Mouse (Mus musculus) spleen, adult 18-20 months (tissue): Measurements from ENCODE around the gene Lgi4.
A peak's percentile ranks its signal among the peaks of the same experiment; 100 is the strongest.

Experiments
- DNase-seq, 2 experiments: peaks; one replicate each; pipeline ENCODE4 v3.0.0; 2022; ENCODE audit warnings: mixed read lengths in 2 of 2

Gene Lgi4

DNA sequence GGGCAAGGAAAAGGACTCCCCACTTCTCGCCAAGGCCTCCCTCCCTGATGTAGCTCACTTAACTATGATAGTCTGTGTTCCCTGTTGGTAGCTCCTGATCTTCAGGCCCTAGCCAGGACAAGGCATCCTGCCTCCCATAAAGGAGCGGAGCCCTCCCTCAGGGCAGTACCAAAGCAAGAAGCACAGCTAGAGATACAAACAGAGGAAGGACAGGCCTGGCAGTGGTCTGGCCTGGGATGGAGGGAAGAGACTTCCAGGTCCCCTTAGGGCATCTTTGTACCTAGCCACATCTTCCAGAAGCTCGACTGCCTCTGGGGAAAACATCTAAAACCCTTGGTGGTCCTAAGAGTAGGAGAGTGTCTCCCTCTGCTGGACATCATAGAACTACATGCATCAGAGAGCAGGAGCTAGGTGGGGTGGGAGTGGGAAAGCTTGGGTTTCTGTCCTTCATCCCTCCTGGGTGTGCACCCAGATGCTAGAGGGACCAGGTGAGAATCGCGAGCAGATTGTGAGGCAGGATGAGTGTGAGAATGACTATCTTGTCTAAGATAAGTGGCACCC lies 18.8 kb downstream of the Lgi4 start:
- DNase-seq = no peak

DNA sequence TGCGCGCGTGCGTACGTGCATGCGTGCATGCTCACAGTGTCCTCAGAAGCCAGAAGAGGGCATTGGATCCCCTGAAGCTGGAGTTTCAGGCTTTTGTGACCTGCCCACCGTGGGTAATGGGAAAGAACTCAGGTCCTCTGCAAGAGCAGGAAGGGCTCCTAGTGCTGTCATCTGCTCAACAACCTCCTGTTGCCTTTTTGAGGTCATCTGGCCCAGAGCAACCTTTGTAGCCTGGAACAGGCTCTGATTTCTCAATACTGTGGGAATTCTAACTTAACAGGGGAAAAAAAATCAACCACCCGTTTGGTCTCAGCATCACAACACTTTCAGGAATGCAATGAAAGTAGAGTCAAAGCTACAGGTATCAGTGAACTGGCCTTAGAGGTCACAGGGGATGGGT lies 20.5 kb downstream of the Lgi4 start:
- no peak for DNase-seq

DNA sequence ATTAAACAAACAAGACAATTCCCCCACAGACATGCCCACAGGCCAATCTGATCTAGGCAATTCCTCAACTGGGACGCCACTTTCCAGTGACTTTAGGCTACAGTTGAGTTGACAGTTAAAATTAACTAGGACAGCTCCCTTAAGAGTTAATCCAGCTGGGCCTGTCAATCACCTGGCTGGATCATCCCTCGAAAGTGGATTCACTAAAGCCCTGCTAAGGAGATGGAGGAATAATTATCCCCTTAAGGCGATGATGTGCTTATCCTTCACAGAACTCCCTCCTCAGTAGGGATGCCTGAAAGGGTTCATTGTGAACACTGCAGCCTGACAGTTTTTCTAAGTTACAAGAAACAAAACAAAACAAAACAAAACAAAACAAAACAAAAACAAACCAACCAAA lies 21.5 kb downstream of the Lgi4 start:
- no peak for DNase-seq

DNA sequence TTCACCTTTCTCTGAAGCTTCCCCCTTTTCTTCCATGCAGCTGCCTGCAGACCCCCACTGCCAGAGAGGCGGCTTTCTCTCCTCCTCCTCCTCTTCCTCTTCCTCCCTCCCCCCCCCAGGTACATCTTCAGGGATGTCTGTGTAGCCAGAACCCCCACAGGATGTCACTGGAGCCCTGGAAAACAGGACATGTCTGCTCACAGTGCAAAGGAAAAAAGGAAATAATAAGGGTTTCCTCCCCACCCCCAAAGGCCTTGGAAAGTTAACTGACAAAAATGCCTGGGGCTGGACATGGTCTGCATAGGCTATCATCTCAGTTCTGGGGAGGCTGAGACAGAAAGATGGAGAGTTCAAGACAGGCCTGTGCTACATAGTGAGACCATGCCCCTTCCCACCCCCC lies 22.0 kb downstream of the Lgi4 start:
- no peak for DNase-seq

DNA sequence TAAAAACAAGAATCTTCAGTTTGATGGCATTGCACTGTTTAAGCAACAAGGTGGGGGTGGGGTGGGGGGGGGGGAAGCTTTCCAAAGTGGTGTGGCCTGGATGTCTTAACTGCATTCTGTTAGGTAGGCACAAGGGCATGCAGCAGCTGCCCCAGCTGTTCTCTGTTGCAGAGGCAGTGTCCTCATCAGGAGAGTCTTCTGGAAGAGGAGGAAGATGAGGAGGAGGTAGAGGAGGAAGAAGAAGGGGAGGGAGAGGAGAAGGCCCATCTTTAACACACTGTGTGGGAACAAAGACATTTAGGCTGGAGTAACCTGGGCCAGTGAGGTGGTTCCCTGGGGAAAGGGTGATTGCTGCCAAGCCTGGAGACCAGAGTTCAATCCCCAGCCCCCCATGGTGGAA lies 23.0 kb downstream of the Lgi4 start:
- DNase-seq = no peak

DNA sequence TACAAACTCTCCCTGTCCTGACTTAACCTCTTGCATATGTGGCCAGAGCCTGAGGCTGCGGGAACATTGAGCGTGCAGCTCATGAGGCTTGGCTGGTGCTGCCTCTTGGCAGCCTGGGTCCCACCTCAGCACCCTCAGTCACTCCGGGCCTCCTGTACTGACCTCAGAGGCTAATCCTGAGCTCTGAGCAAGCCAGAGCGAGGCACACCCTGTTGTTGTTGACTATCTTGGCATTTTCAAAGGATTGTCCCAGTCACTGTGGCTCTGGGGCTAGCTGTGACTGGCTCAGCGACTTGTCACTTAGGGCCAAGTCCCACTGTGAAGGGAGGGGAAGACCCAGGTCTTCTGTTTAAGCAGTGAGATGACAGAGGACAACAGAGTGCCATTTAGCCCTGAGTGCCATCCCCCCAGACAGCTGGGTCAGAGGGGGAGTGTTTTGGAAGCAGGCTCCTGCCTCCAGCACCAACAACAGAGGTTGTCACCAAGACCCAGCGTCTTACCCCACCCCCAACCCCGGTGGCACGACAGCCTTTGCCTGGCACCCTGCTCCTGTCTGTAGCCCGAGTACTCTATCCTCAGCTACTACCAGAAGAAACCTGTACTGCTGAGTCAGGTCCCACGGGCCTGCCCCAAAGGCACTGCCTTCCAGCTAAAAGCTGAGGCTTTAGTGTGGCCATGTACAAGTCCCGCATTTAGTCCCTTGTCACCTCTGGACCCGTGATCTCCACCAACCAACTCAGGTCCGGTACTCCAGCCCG lies 23.9 kb downstream of the Lgi4 start:
- DNase-seq = no peak

DNA sequence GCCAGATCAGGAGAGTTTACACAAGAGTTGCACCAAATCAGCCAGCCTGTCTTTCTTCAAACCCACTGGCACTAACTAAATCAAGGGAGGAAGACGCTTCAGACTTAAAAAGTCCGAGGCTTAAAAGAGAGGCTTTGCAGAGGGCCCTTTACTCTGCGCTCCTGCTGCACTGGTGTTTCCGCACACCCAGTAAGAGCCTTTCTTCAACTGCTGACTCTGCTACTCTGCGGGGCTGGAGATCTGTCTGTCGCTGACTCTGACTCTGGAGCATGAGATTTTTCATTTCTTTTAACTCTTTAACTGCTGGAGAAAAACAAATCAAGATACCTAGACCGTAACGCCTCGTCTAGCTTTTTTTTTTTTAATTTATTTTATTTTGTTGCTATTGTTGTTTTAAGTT lies 25.0 kb downstream of the Lgi4 start:
- DNase-seq = no peak

DNA sequence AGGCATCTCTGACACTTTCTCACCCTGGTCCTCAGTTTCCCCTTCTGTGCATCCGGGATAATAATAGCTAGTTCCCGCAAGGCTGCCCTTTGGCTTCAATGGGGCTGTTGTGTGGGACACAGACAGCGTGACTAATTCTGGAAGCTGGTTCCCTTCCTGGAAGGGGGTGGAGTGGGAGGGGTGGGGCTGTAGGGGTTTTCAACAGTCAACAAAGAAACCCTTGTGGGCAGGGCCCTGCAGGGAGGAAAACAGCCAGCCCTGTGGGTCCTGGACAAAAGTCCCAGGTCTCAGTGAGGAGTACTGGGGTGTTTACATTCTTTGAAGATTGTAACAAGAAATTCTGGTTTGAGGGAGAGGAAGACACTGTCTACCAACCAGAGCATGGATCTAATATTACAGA lies 26.0 kb downstream of the Lgi4 start:
- no peak for DNase-seq

DNA sequence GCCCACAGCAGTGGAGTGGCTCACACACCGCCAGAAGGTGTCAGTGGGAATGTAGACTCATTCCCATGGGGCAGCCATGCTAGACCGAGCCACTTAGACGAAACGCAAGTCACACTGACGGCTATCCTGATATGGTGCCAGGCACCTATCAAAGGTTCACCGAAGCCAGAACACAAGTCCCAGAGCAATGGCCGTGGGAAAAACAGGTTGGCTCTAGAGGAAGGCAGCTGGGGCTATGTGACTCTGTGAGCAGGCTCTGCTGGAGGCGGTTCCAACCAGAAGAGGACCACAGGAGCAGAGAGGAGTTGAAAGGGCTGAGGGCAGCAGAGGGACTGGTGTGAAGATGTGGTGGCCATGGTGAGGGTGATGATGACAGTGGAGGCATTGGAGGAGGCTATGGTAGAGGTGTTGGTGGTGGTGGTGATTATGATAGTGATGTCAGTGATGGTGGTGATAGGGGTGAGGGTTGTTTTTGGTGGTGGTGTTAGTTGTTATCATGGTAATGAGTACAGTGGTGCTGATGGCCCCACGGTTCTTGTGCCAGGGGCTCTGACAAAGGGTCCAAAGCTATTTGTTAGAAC lies 27.1 kb downstream of the Lgi4 start:
- no peak for DNase-seq

DNA sequence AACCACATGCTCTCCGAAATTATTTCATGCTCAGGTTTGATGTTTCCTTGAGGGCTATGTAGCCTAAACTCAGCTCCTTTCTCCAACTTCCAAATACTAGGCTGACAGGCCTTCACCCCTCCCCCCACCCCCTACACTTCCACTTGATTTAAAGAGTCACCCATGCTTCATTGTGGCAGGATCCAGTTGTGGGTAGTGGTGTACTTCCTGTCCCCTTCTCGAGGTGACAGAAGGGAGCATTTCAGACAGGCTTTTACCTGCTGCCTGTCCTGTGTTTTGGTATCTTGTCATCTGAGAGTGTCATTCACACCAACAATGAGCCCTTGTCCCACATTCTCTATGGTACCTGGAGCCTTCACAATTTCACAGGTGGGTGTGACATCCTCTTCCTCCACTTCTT lies 28.1 kb downstream of the Lgi4 start:
- DNase-seq = no peak

DNA sequence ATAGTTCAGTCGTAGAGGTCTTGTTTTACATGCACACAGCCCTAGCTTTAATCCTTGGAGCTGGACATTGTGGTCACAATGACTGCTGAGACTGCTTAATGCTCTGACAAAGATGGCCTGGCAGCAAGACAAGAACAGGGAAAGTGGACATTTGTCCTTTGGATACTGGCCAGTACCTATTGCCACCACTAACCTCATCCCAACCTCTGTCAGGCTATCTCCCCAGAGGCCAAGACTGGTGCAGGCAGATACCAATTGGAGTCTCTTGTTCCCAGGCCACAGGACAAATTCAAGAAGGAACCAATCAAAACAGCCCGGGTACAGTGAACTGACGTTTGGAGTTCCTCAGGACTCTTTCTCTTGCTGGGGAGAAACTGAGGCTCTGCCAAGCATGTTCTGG lies 29.1 kb downstream of the Lgi4 start:
- no peak for DNase-seq

DNA sequence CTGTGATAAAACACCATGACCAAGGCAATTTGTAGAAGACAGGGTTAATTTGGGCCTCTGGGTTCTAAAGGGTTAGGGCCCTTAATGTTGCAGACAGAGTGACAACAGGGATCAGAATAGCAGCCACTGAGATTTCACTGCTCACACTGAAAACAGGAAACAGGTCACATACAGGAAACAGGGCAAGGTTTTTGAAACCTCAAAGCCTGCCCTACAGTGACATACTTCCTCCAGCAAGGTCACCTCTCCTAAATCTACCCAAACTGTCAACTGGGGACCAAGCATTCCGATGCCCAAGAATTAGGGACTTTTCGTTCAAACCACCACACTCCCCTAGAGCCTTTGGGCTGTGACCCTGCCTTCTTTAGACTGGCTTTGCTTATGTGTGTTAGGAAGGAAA lies 30.6 kb downstream of the Lgi4 start:
- DNase-seq = peak in 1 of 2 experiments; percentile 30

DNA sequence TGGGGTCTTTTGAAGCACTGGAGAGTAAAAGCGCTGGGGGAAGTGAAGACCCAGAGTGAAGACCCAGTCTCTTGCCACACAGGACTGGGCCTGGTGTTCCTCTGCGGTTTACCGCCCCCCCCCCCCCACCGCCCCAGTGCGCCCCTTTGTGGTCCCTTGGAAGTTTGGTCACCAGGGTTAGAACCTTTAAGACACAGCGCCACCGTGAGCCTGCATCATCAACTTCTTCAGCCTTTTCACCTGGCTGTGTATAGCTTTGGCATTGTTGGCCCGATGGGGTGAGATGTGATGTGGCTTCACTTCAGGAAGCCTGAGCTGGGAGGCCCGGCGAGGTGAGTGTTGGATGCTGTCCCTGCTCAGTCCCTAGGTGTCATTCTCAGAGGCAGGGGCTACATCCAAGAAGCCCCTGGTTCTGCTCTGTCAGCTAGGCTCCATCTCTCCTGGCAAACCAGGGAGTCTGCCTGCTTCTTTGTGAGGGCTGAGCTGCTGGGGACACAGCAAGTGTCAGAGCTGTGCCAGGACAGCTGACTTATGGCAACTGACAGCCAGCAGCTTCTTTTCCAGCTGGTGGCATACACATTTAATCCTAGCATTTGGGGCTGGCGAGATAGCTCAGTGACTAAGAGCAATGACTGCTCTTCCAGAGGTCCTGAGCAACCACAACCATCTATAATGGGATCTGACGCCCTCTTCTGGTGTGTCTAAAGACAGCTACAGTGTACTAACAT lies 35.8 kb downstream of the Lgi4 start:
- peak in 1 of 2 experiments; percentile 31 for DNase-seq

DNA sequence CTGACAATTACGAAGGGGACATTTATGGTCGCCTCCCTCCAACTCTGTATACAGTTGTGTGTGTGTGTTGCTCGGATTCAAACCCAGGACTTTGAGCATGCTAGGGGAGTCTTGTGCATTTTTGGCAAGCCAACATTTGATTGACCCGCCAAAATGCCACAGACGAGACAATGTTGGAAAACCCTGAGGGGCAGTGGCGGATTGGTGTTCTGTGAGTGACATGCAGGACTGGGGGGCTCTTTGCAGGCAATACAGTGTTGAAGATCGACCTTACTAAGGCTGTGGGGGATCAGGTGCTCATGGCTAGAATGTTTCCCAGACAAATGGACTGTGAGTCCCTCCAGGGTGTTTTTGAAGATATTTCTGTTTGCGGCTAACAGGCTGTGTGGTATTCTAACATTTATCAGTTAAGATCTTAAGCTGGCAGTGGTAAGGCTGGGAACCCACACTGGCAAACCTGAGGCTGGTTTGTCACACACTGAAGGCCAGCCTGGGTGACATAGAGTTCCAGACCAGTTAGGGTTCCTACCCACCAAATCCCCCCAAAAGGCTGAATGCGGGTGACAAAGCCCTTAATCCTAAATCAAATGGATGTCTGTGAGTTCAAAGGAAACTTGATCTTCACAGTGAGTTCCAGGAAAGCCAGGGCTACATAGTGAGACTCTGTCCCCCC lies 37.9 kb downstream of the Lgi4 start:
- no peak for DNase-seq

DNA sequence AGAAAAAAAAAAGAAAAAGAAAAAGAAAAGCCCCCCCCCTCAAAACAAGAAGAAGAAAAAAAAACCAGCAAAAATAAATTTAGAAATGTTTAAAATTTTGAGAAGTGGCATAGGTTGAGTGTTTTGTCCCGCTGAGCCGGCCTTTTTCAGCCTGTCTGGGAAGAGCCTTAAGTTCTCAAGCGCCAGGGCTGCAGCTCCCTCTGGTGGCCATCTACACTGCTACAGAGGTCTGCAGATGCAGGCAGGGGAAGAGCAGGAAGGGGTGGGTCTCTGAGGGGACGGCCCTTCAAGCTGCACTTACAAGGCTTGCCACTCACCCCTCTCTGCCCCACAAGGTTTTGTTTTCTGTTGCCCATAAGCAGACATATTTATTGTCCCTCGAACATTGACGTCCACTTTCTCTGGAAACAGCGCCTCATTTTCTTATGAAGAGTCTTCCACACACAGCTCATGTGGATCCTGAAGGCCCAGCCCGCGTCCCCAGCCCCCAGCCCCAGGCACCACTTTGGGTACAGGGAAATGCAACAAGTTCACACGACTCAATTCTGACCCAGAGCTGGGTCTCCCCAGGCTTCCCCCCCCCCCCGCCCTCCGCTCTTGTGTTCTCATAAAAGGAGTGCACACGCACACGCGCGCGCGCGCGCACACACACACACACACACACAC lies 38.6 kb downstream of the Lgi4 start:
- peak; percentile 78 to 91 for DNase-seq

DNA sequence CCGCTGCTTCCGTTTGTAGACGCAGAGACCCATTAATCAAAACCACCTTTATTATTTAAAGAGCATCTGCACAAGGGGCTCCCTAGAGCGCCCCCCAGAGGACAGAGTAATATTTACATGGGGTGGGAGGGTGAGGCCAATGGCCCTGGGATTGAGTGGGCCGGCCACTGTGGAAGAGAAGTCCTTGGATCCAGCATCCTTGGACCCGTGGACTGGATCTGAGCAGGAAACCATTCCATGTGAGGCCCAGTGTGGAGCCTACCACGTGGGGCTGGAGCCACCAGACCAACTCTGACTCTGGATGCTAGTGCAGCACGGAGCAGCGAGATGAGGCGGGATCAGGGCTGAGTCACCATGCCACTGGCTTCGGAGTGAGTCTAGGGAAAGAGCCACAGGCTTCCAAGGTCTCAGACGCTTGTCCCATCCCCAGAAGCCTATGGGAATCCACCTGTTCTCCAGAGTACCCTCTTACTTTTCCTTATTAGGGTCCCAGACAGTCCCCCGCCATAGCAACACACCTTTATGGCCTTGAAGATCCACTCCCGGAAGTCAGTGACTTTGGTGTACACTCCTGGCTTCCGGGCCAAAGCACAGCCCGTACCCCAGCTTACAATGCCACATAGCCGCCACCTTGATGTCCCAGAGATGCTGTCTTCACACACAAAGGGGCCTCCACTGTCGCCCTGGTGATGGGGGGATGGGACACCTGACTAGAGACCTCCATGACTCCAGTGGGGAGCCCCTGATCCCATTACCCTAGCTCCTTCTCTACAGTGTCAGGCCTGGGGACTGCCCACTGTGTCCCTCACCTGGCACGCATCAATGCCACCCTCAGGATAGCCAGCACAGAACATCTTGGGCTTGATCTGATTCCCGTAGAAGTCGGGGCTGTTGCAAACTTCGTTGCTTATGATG lies 39.8 kb downstream of the Lgi4 start:
- no peak for DNase-seq

DNA sequence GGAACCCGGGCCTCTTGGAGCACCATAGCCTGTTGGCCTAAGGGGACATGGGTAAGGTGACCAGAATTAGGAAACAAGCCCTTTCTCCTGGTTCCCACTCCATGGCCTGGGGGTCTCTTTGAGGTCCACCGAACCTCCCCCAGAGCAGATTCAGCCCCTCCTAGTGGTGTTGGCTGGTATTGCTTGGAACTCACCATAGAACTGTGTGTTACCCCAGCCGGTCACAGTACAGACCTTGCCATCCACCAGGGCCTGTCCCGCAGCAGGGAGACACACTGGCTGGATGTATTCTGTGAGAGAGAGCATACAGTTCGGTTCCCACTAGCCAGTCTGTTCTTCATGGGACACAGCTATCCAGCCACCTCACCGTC lies 40.5 kb downstream of the Lgi4 start:
- no peak for DNase-seq

DNA sequence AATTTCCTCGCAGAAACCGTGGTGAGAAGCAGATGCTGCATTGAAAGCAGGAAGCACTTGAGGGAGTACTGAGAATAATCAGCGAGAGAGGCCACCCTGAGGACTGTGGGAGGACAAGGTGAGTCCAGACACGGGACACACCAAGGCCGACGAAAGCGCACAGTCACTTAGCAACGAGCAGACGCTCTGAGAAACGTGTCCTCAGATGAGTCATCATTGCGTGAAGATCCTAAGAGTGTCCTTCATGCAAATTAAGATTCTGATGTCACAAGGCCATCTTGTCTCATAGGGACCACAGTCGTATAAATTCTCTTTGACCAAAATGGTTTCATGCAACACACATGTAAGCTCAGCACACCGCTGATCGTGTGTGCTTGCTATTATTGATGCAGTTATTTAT lies 41.6 kb downstream of the Lgi4 start:
- DNase-seq = no peak

DNA sequence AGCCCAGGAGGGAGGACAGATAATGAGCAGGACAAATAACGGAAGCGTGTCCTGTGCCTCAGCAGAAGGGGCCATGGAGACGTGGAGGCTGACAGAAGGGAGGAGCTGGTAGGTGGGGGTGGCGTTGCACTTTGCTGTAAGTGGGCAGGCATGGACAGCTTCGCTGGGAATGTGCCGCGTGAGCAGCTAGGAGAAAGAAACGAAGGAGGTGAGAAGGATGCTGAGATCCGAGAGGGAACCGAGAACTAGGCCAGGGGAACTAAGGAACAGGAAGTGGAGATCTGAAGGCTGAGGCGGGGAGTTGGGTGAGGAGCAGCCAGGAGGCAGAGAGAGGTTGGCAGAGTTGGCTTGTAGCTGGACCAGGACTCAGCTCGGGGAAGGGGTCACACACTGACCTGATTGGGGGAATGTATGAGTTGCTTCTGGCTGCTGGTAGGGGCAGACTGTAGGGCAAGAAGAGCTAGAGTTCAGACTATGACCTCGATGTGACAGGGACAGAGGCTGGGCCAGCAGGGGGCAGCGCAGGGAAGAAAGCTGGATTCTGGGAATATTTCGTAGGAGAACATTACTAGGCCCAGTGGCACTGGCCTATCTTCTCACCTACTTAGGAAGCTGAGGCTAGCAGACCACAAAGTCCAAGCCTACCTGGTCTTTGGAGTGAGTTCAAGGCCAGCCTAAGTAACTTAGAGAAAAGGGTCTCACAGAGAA lies 46.1 kb downstream of the Lgi4 start:
- DNase-seq = peak in 1 of 2 experiments; percentile 53

DNA sequence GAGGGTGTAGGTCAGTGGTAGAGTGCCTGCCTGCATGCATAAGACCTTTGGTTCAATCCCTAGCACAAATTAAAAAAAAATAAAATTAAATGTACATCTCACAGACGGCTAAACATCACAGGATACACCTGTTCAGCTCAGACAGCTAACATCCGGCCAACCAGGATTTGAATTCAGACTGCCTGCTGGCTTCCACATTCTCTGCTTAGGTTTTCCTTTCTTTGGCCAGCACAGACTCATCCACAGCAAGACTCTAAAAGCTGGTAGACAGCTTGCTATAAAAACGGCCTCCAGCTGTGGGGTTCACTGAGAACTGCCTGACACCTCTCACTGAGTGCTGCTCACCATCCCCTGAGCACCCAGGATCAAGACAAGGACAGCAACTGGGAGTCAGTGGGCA lies 47.0 kb downstream of the Lgi4 start:
- DNase-seq = no peak

DNA sequence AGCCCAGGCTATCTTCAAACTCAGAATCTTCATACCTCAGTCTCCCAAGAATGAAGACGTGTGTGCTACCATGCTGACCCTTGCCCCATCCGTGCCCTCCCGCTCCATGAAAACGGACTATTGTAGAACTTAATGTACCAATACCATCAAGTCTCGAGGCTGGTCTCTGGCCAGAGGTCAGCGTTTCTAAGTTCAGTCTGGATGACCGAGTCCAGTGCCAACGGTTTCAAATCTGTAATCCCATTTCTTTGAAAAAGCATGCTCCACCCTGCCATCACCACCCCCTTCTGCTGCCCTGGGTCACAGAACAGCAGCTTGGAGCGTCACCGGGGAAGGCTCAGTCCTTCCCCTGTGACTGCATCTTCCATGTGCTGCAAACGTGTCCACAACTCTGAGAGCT lies 48.6 kb downstream of the Lgi4 start:
- DNase-seq = no peak
